Mouse (Mus musculus) lung, embryonic 15.5 days (tissue): Measurements from ENCODE around the gene Igfbp5. TPM values are rescaled to one million over a fixed set of nuclear protein-coding genes. Genes with fewer than 3 reads are reported as not detected.
A peak's percentile ranks its signal among the peaks of the same experiment; 100 is the strongest.

Experiments used
- ATAC-seq: fragments of 200-750 bp; cut with Nextera tagmentation; 2 replicates; pipeline ENCODE4 v1.8.0; 2017; ENCODE audit warnings: moderate number of reproducible peaks, borderline replicate concordance; ENCODE audit not compliant: low FRiP score, low TSS enrichment; ENCODE audit errors: extremely low read depth
- H3K27ac ChIP-seq: fragments of 300-500 bp; sonication (generic); 2 replicates; pipeline ENCODE4 v1.5.1; 2015; ENCODE audit warnings: moderate library complexity, mild to moderate bottlenecking, inconsistent platforms
- H3K27me3 ChIP-seq: fragments of 300-500 bp; sonication (generic); 2 replicates; pipeline ENCODE4 v1.6.1; 2015; ENCODE audit warnings: inconsistent platforms
- H3K36me3 ChIP-seq: fragments of 300-500 bp; sonication (generic); 2 replicates; pipeline ENCODE4 v1.6.1; 2015; ENCODE audit warnings: inconsistent platforms
- H3K4me1 ChIP-seq: fragments of 300-500 bp; sonication (generic); 2 replicates; pipeline ENCODE4 v1.6.1; 2015; ENCODE audit warnings: inconsistent platforms
- H3K4me2 ChIP-seq: fragments of 300-500 bp; sonication (generic); 2 replicates; pipeline ENCODE4 v1.6.1; 2015; ENCODE audit warnings: inconsistent platforms, mild to moderate bottlenecking, moderate library complexity
- H3K4me3 ChIP-seq: fragments of 300-500 bp; sonication (generic); 2 replicates; pipeline ENCODE4 v1.5.1; 2015; ENCODE audit warnings: mild to moderate bottlenecking, inconsistent platforms
- H3K9ac ChIP-seq: fragments of 300-500 bp; sonication (generic); 2 replicates; pipeline ENCODE4 v1.6.1; 2015; ENCODE audit warnings: inconsistent platforms
- H3K9me3 ChIP-seq: fragments of 300-500 bp; sonication (generic); 2 replicates; pipeline ENCODE4 v1.6.1; 2016; ENCODE audit warnings: inconsistent platforms
- WGBS: fragments of 180-500 bp; shearing (Covaris S2); methylation state at CpG from one replicate; pipeline ENCODE4 v1.1.7; 2015; 5-methylcytosine and 5-hydroxymethylcytosine counted together
- polyA plus RNA-seq: library from polyadenylated mRNA; unstranded; fragments of >200 nt; fragmentation: Nextera tagmentation; extraction: Ambion mirVana; gene quantifications from 2 replicates; pipeline ENCODE4 v1.2.1, GENCODE M21; 2015

The Igfbp5 gene
- 72.0 and 76.7 TPM in 2 replicates for polyA plus RNA-seq

- Histone ChIP-seq H3K4me1 (peaks cover 83% of the 10 kb centered on the region), H3K4me3 (peak within 1 kb of the TSS; percentile 54), H3K27ac (peak within 1 kb of the TSS; percentile 90), H3K36me3 (no peaks in the 10 kb centered on the region), H3K9ac (peak within 1 kb of the TSS; percentile 62), H3K9me3 (no peaks in the 10 kb centered on the region), H3K27me3 (peaks cover 41% of the 10 kb centered on the region; the same call in 1 of the 2 replicates), H3K4me2 (peak within 1 kb of the TSS; percentile 84)
- peak; percentile 56 for ATAC-seq
- under 1% methylated on average over 38 of the region's 38 CpGs for WGBS
Measured at GRCm38 (mm10) chr1:72874287-72875211, at the start of gene Igfbp5. Igfbp5 (minus strand) TSS chr1:72874884.

- 26% methylated on average over 6 of the region's 6 CpGs for WGBS
- peak; percentile 87 for ATAC-seq
Measured at GRCm38 (mm10) chr1:72914815-72915214, 40.1 kb upstream of the Igfbp5 start.

GRCm38 (mm10) chr1:72913073-72913472 lies 38.4 kb upstream of the Igfbp5 start:
- Histone ChIP-seq H3K9ac (no peak overlapping the region), H3K36me3 (no peaks in the 10 kb centered on the region), H3K4me2 (no peak overlapping the region), H3K9me3 (no peaks in the 10 kb centered on the region), H3K4me3 (no peak overlapping the region), H3K27ac (peak overlapping the region; percentile 75), H3K4me1 (peaks cover 35% of the 10 kb centered on the region), H3K27me3 (no peaks in the 10 kb centered on the region)
- WGBS, result 58% methylated on average over 5 of the region's 5 CpGs
- peak; percentile 20; the same call in 1 of the 2 replicates for ATAC-seq

More at GRCm38 (mm10) chr1:72914815-72915214, 40.1 kb upstream of the Igfbp5 start:
- no peak overlapping the region for H3K9ac ChIP-seq
- H3K27me3 ChIP-seq, result no peaks in the 10 kb centered on the region
- peaks cover 35% of the 10 kb centered on the region for H3K4me1 ChIP-seq
- peak overlapping the region; percentile 75 for H3K27ac ChIP-seq
- no peaks in the 10 kb centered on the region for H3K36me3 ChIP-seq
- H3K9me3 ChIP-seq, result no peaks in the 10 kb centered on the region
- no peak overlapping the region for H3K4me3 ChIP-seq
- no peak overlapping the region for H3K4me2 ChIP-seq

GRCm38 (mm10) chr1:72895821-72896220 lies 21.1 kb upstream of the Igfbp5 start:
- no peaks in the 10 kb centered on the region for H3K9me3 ChIP-seq
- H3K9ac ChIP-seq, result no peak overlapping the region
- no peak overlapping the region for H3K27ac ChIP-seq
- H3K4me2 ChIP-seq, result no peak overlapping the region
- H3K36me3 ChIP-seq, result no peaks in the 10 kb centered on the region
- no peak for ATAC-seq
- no peak overlapping the region for H3K4me3 ChIP-seq
- 76% methylated on average over 2 of the region's 2 CpGs for WGBS
- H3K27me3 ChIP-seq, result no peaks in the 10 kb centered on the region
- 0 out of 2 replicates have a peak, but pooled peaks cover under 1% of the 10 kb centered on the region for H3K4me1 ChIP-seq

- Histone ChIP-seq H3K9me3 (no peaks in the 10 kb centered on the region), H3K9ac (no peak overlapping the region), H3K27ac (no peak overlapping the region), H3K4me2 (no peak overlapping the region), H3K36me3 (no peaks in the 10 kb centered on the region), H3K4me1 (peaks cover 9% of the 10 kb centered on the region; the same call in 1 of the 2 replicates), H3K4me3 (no peak overlapping the region), H3K27me3 (no peaks in the 10 kb centered on the region)
- WGBS, result 17% methylated on average over 1 of the region's 1 CpGs
- no peak for ATAC-seq
Measured at GRCm38 (mm10) chr1:72887910-72888309, 13.2 kb upstream of the Igfbp5 start.

GRCm38 (mm10) chr1:72885819-72886169 lies 11.1 kb upstream of the Igfbp5 start:
- peak; percentile 91 for ATAC-seq
- Histone ChIP-seq H3K27ac (peak overlapping the region; percentile 5; the same call in 1 of the 2 replicates), H3K36me3 (no peaks in the 10 kb centered on the region), H3K27me3 (no peaks in the 10 kb centered on the region), H3K4me3 (no peak overlapping the region), H3K9ac (no peak overlapping the region), H3K9me3 (no peaks in the 10 kb centered on the region), H3K4me1 (peaks cover 9% of the 10 kb centered on the region; the same call in 1 of the 2 replicates), H3K4me2 (no peak overlapping the region)
- WGBS, result 32% methylated on average over 7 of the region's 7 CpGs

- Histone ChIP-seq H3K4me2 (no peak overlapping the region), H3K27ac (no peak overlapping the region; the same call in 1 of the 2 replicates), H3K9me3 (no peaks in the 10 kb centered on the region), H3K4me3 (no peak overlapping the region), H3K9ac (no peak overlapping the region), H3K4me1 (peaks cover 9% of the 10 kb centered on the region; the same call in 1 of the 2 replicates), H3K36me3 (no peaks in the 10 kb centered on the region), H3K27me3 (no peaks in the 10 kb centered on the region)
- peak; percentile 70; the same call in 1 of the 2 replicates for ATAC-seq
- WGBS, result 64% methylated on average over 11 of the region's 11 CpGs
Measured at GRCm38 (mm10) chr1:72885111-72885818, 10.6 kb upstream of the Igfbp5 start.

GRCm38 (mm10) chr1:72879319-72879634 lies 4.6 kb upstream of the Igfbp5 start:
- Histone ChIP-seq H3K4me3 (no peak overlapping the region), H3K4me2 (no peak overlapping the region)
- 57% methylated on average over 4 of the region's 4 CpGs for WGBS

GRCm38 (mm10) chr1:72878473-72879318 lies 4.0 kb upstream of the Igfbp5 start:
- 34% methylated on average over 25 of the region's 25 CpGs for whole genome bisulfite sequencing
- Histone ChIP-seq H3K4me3 (no peak overlapping the region), H3K4me1 (peaks cover 47% of the 10 kb centered on the region), H3K9ac (no peak overlapping the region), H3K9me3 (no peaks in the 10 kb centered on the region), H3K27me3 (peaks cover 22% of the 10 kb centered on the region; the same call in 1 of the 2 replicates), H3K4me2 (peak overlapping the region; percentile 39; the same call in 1 of the 2 replicates), H3K27ac (no peak overlapping the region), H3K36me3 (no peaks in the 10 kb centered on the region)
- no peak for ATAC-seq

More at GRCm38 (mm10) chr1:72879319-72879634, 4.6 kb upstream of the Igfbp5 start:
- Histone ChIP-seq H3K9me3 (no peaks in the 10 kb centered on the region), H3K4me1 (peaks cover 41% of the 10 kb centered on the region), H3K27me3 (peaks cover 16% of the 10 kb centered on the region; the same call in 1 of the 2 replicates), H3K36me3 (no peaks in the 10 kb centered on the region), H3K9ac (no peak overlapping the region), H3K27ac (no peak overlapping the region)
- ATAC-seq, result no peak

- Histone ChIP-seq H3K9ac (no peak overlapping the region), H3K4me1 (peaks cover 52% of the 10 kb centered on the region), H3K27me3 (peaks cover 29% of the 10 kb centered on the region; the same call in 1 of the 2 replicates), H3K4me3 (no peak overlapping the region), H3K27ac (no peak overlapping the region), H3K9me3 (no peaks in the 10 kb centered on the region), H3K36me3 (no peaks in the 10 kb centered on the region), H3K4me2 (peak overlapping the region; percentile 39; the same call in 1 of the 2 replicates)
- 2% methylated on average over 3 of the region's 3 CpGs for WGBS
- peak; percentile 28; the same call in 1 of the 2 replicates for ATAC-seq
Measured at GRCm38 (mm10) chr1:72877892-72878291, 3.2 kb upstream of the Igfbp5 start.

- H3K4me3 ChIP-seq, result no peak overlapping the region; the same call in 1 of the 2 replicates
- H3K27me3 ChIP-seq, result peaks cover 41% of the 10 kb centered on the region; the same call in 1 of the 2 replicates
- peaks cover 68% of the 10 kb centered on the region for H3K4me1 ChIP-seq
- ATAC-seq, result no peak
- H3K9ac ChIP-seq, result no peak overlapping the region
- H3K36me3 ChIP-seq, result no peaks in the 10 kb centered on the region
- H3K9me3 ChIP-seq, result no peaks in the 10 kb centered on the region
- peak overlapping the region; percentile 21; the same call in 1 of the 2 replicates for H3K4me2 ChIP-seq
- WGBS, result 24% methylated on average over 3 of the region's 3 CpGs
- H3K27ac ChIP-seq, result no peak overlapping the region; the same call in 1 of the 2 replicates
Measured at GRCm38 (mm10) chr1:72876111-72876510, 1.4 kb upstream of the Igfbp5 start.
